Mouse (Mus musculus) myocyte (in vitro differentiated cells): ENCODE measurements around the gene Trim33. TPM values are rescaled to one million over a fixed set of nuclear protein-coding genes. Genes with fewer than 3 reads are reported as not detected.
A peak's percentile ranks its signal among the peaks of the same experiment; 100 is the strongest.

ENCODE experiments used
- H3K27me3 ChIP-seq: one replicate; pipeline ENCODE4 v1.6.1; 2011; ENCODE audit not compliant: control insufficient read depth, insufficient read depth, insufficient read length
- H3K36me3 ChIP-seq: one replicate; pipeline ENCODE4 v1.6.1; 2011; ENCODE audit not compliant: control insufficient read depth, insufficient read depth
- H3K4me2 ChIP-seq: one replicate; pipeline ENCODE4 v1.6.1; 2011; ENCODE audit warnings: low read depth, control low read depth
- H3K4me3 ChIP-seq: one replicate; pipeline ENCODE4 v1.5.1; 2011; ENCODE audit warnings: mild to moderate bottlenecking, control low read depth, moderate library complexity
- H3K79me2 ChIP-seq: one replicate; pipeline ENCODE4 v1.6.1; 2011; ENCODE audit not compliant: control insufficient read depth, insufficient read depth
- H3ac ChIP-seq: one replicate; pipeline ENCODE4 v1.6.1; 2011; ENCODE audit not compliant: control insufficient read depth, insufficient read length
- CEBPB ChIP-seq: IDR thresholded peaks from 2 replicates; pipeline ENCODE4 v1.6.1; 2011; ENCODE audit warnings: mild to moderate bottlenecking, moderate library complexity; ENCODE audit not compliant: poor library complexity, insufficient read depth, severe bottlenecking
- E2F4 ChIP-seq: IDR thresholded peaks from one replicate; pipeline ENCODE4 v1.6.1; 2011; ENCODE audit warnings: mild to moderate bottlenecking, control low read depth, moderate library complexity; ENCODE audit not compliant: insufficient read depth
- MAX ChIP-seq: IDR thresholded peaks from one replicate; pipeline ENCODE4 v1.6.1; 2011; ENCODE audit warnings: low read depth, mild to moderate bottlenecking, control low read depth
- MYOD1 ChIP-seq, 3 experiments: IDR thresholded peaks; one replicate each; pipeline ENCODE4 v1.6.1; 2011; ENCODE audit warnings: control low read depth in 2 of 3, low read depth in 2 of 3, mild to moderate bottlenecking in 2 of 3, moderate library complexity in 1 of 3; ENCODE audit not compliant: insufficient read length in 2 of 3, control insufficient read depth in 1 of 3
- MYOG ChIP-seq, 3 experiments: IDR thresholded peaks; one replicate each; pipeline ENCODE4 v1.6.1; 2011; ENCODE audit warnings: control low read depth in 2 of 3, low read depth in 2 of 3, mild to moderate bottlenecking in 2 of 3; ENCODE audit not compliant: insufficient read length in 2 of 3, control insufficient read depth in 1 of 3, insufficient read depth in 1 of 3
- POLR2A ChIP-seq: IDR thresholded peaks from one replicate; pipeline ENCODE4 v1.6.1; 2011; ENCODE audit warnings: low read depth, mild to moderate bottlenecking, control low read depth, moderate library complexity; ENCODE audit not compliant: insufficient read length
- POLR2AphosphoS2 ChIP-seq: IDR thresholded peaks from one replicate; pipeline ENCODE4 v1.6.1; 2011; ENCODE audit warnings: low read depth, control low read depth; ENCODE audit not compliant: insufficient read length
- REST ChIP-seq: IDR thresholded peaks from one replicate; pipeline ENCODE4 v1.6.1; 2011; ENCODE audit warnings: mild to moderate bottlenecking, control low read depth, moderate library complexity; ENCODE audit not compliant: insufficient read depth, insufficient read length
- SRF ChIP-seq: IDR thresholded peaks from one replicate; pipeline ENCODE4 v1.6.1; 2011; ENCODE audit warnings: low read depth; ENCODE audit not compliant: control insufficient read depth, insufficient read length
- TCF12 ChIP-seq: IDR thresholded peaks from one replicate; pipeline ENCODE4 v1.6.1; 2011; ENCODE audit warnings: mild to moderate bottlenecking, control low read depth; ENCODE audit not compliant: poor library complexity, insufficient read depth, severe bottlenecking
- TCF3 ChIP-seq: IDR thresholded peaks from one replicate; pipeline ENCODE4 v1.6.1; 2011; ENCODE audit warnings: low read depth, control low read depth; ENCODE audit not compliant: insufficient read length
- USF1 ChIP-seq: IDR thresholded peaks from one replicate; pipeline ENCODE4 v1.6.1; 2011; ENCODE audit warnings: low read depth, mild to moderate bottlenecking, control low read depth, moderate library complexity
- polyA plus RNA-seq: library from polyadenylated mRNA; unstranded; fragments of >200 nt; fragmentation: generic; extraction: Trizol; gene quantifications from one replicate; pipeline ENCODE4 v1.2.1, GENCODE M21; 2012; ENCODE audit warnings: missing spikeins

Trim33 gene
- polyA plus RNA-seq, 1 experiment, result 5.6 TPM

GRCm38 (mm10) chr3:103280241-103280761 is 1.2 kb downstream of the Trim33 start:
- Histone ChIP-seq H3K36me3 (no peaks in the 10 kb centered on the region), H3K4me2 (peak overlapping the region; percentile 79), H3K27me3 (no peaks in the 10 kb centered on the region), H3K4me3 (peak overlapping the region; percentile 71), H3K79me2 (peaks cover 52% of the 10 kb centered on the region), H3ac (peak overlapping the region; percentile 78)
- TF ChIP-seq REST (no peak), E2F4 (no peak), SRF (no peak), POLR2A (no peak), TCF3 (no peak), MYOG (IDR thresholded peaks at IDR 0.05; ENCODE audit: control insufficient read depth in 1 of 3, insufficient read depth in 1 of 3, insufficient read length in 2 of 3, low read depth in 2 of 3) (peak in 1 of 3 experiments; percentile 49), POLR2AphosphoS2 (no peak), MYOD1 (IDR thresholded peaks at IDR 0.05; ENCODE audit: control insufficient read depth in 1 of 3, insufficient read length in 2 of 3, low read depth in 2 of 3) (peak in 1 of 3 experiments; percentile 3), TCF12 (no peak), USF1 (no peak)

GRCm38 (mm10) chr3:103280875-103281274 is 1.8 kb downstream of the Trim33 start:
- TF ChIP-seq POLR2AphosphoS2 (no peak), MYOG (IDR thresholded peaks at IDR 0.05; ENCODE audit: control insufficient read depth in 1 of 3, insufficient read depth in 1 of 3, insufficient read length in 2 of 3, low read depth in 2 of 3) (no peak), MAX (no peak), MYOD1 (IDR thresholded peaks at IDR 0.05; ENCODE audit: control insufficient read depth in 1 of 3, insufficient read length in 2 of 3, low read depth in 2 of 3) (no peak), POLR2A (no peak), SRF (no peak)
- peak overlapping the region; percentile 78 for H3ac ChIP-seq
- no peaks in the 10 kb centered on the region for H3K36me3 ChIP-seq
- H3K27me3 ChIP-seq, result no peaks in the 10 kb centered on the region
- peak overlapping the region; percentile 79 for H3K4me2 ChIP-seq
- peak overlapping the region; percentile 71 for H3K4me3 ChIP-seq
- H3K79me2 ChIP-seq, result peaks cover 57% of the 10 kb centered on the region

GRCm38 (mm10) chr3:103288761-103289160 is 9.7 kb downstream of the Trim33 start:
- TF ChIP-seq MAX (no peak), REST (no peak), MYOG (IDR thresholded peaks at IDR 0.05; ENCODE audit: control insufficient read depth in 1 of 3, insufficient read depth in 1 of 3, insufficient read length in 2 of 3, low read depth in 2 of 3) (no peak), POLR2AphosphoS2 (no peak), CEBPB (no peak), SRF (no peak), MYOD1 (IDR thresholded peaks at IDR 0.05; ENCODE audit: control insufficient read depth in 1 of 3, insufficient read length in 2 of 3, low read depth in 2 of 3) (no peak), USF1 (no peak), TCF3 (no peak), TCF12 (no peak), POLR2A (no peak), E2F4 (no peak)

GRCm38 (mm10) chr3:103291087-103291486 is 12.0 kb downstream of the Trim33 start:
- TF ChIP-seq POLR2AphosphoS2 (no peak), SRF (no peak), TCF3 (no peak), MYOG (IDR thresholded peaks at IDR 0.05; ENCODE audit: control insufficient read depth in 1 of 3, insufficient read depth in 1 of 3, insufficient read length in 2 of 3, low read depth in 2 of 3) (no peak), E2F4 (no peak), USF1 (no peak), CEBPB (no peak), MAX (no peak)
- Histone ChIP-seq H3ac (no peak overlapping the region), H3K36me3 (no peaks in the 10 kb centered on the region), H3K79me2 (peaks cover 99% of the 10 kb centered on the region), H3K4me3 (no peak overlapping the region), H3K4me2 (no peak overlapping the region), H3K27me3 (no peaks in the 10 kb centered on the region)

More at GRCm38 (mm10) chr3:103288761-103289160, 9.7 kb downstream of the Trim33 start:
- no peak overlapping the region for H3ac ChIP-seq
- H3K27me3 ChIP-seq, result no peaks in the 10 kb centered on the region
- H3K4me3 ChIP-seq, result no peak overlapping the region
- H3K79me2 ChIP-seq, result peaks cover 99% of the 10 kb centered on the region
- H3K36me3 ChIP-seq, result no peaks in the 10 kb centered on the region
- H3K4me2 ChIP-seq, result no peak overlapping the region

GRCm38 (mm10) chr3:103305411-103305982 is 26.4 kb downstream of the Trim33 start:
- H3K79me2 ChIP-seq, result peaks cover 99% of the 10 kb centered on the region
- TF ChIP-seq TCF12, result no peak
- no peak for TF ChIP-seq TCF3
- no peak for TF ChIP-seq MYOG (IDR thresholded peaks at IDR 0.05; ENCODE audit: control insufficient read depth in 1 of 3, insufficient read depth in 1 of 3, insufficient read length in 2 of 3, low read depth in 2 of 3)
- TF ChIP-seq POLR2A, result no peak
- TF ChIP-seq CEBPB, result no peak
- no peak for TF ChIP-seq USF1
- TF ChIP-seq POLR2AphosphoS2, result no peak
- TF ChIP-seq REST, result no peak
- TF ChIP-seq MYOD1 (IDR thresholded peaks at IDR 0.05; ENCODE audit: control insufficient read depth in 1 of 3, insufficient read length in 2 of 3, low read depth in 2 of 3), result no peak
- TF ChIP-seq E2F4, result no peak
- TF ChIP-seq SRF, result no peak
- TF ChIP-seq MAX, result no peak
- no peak overlapping the region for H3K4me2 ChIP-seq
- H3ac ChIP-seq, result no peak overlapping the region
- H3K27me3 ChIP-seq, result no peaks in the 10 kb centered on the region
- H3K4me3 ChIP-seq, result no peak overlapping the region
- H3K36me3 ChIP-seq, result no peaks in the 10 kb centered on the region
